Mouse (Mus musculus): ENCODE measurements around the gene Ggt6. TPM values are rescaled to one million over a fixed set of nuclear protein-coding genes. Genes with fewer than 3 reads are reported as not detected.

Gene Ggt6
- polyA plus RNA-seq, 1 experiment from 2014 or later: not detected

- peaks cover 49% of the 10 kb centered on the region for H3K4me1 ChIP-seq (replicated peaks)
- H3K9me3 ChIP-seq: no peaks in the 10 kb centered on the region
- ATAC-seq (ENCODE audit: low read depth): no peak
- peak overlapping the region; percentile 45; the same call in 1 of the 2 replicates for H3K9ac ChIP-seq
- no peak overlapping the region for H3K4me3 ChIP-seq
- WGBS: 47% methylated on average over 5 of the region's 5 CpGs
- H3K27ac ChIP-seq (replicated peaks): 0 out of 2 replicates have a peak overlapping the region, but pooled peaks have one; percentile 28
- H3K36me3 ChIP-seq: no peaks in the 10 kb centered on the region
- H3K27me3 ChIP-seq: peaks cover 23% of the 10 kb centered on the region; the same call in 1 of the 2 replicates
- no peak overlapping the region for H3K4me2 ChIP-seq
Observed at GRCm38 (mm10) chr11:72485157-72485556, 49.8 kb downstream of the Ggt6 start.

DNA sequence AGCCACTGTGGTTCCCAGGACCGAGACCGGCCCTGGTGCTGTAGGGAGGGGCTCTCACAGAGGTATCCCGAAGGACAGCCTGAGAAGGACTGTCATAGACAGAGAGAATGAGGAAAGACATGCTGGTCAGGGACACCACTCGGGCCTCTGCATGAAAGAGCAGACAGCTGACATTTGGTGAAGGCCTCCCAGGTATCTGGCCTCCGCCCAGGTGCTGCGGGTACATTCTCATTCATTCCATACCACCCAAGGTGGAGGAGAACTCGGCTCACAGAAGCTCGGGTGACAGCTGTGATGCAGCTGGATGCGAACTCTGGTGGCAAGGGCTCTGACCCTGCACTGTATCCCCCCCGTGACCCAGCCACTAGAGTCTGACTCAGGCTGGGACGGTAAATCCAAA is 50.6 kb downstream of the Ggt6 start:
- ATAC-seq (ENCODE audit: low read depth): no peak
- Histone ChIP-seq H3K36me3 (no peaks in the 10 kb centered on the region), H3K4me2 (no peak overlapping the region), H3K9ac (no peak overlapping the region), H3K4me3 (no peak overlapping the region), H3K9me3 (no peaks in the 10 kb centered on the region), H3K27ac (replicated peaks) (no peak overlapping the region), H3K4me1 (replicated peaks) (peaks cover 52% of the 10 kb centered on the region), H3K27me3 (peaks cover 23% of the 10 kb centered on the region; the same call in 1 of the 2 replicates)
- 74% methylated on average over 11 of the region's 11 CpGs for WGBS

DNA sequence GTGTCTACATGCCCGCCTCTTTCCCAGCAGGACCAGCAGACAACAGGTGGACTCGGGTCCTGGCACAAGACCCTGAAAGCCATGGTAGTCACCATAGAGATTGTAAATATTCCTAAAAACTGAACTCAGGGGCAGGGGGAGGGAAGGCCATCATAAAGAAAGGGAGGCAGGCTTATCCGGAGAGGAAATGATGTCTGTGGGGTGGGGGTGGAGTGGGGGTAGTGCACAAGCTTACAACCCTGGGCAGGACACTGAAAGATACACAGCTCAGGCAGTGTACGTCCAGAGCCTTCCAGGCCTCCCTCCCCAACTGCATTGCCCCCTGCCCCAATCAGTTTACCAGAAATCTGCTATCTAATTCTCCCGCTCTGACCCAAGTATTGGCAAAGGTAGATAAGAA is 51.8 kb downstream of the Ggt6 start:
- Histone ChIP-seq H3K4me2 (peak overlapping the region; percentile 70), H3K4me3 (peak overlapping the region; percentile 78), H3K4me1 (replicated peaks) (peaks cover 52% of the 10 kb centered on the region), H3K27ac (replicated peaks) (0 out of 2 replicates have a peak overlapping the region, but pooled peaks have one; percentile 93), H3K27me3 (peaks cover 23% of the 10 kb centered on the region; the same call in 1 of the 2 replicates), H3K9ac (peak overlapping the region; percentile 96), H3K36me3 (no peaks in the 10 kb centered on the region), H3K9me3 (no peaks in the 10 kb centered on the region)
- 61% methylated on average over 5 of the region's 5 CpGs for WGBS
- no peak for ATAC-seq (ENCODE audit: low read depth)

- Histone ChIP-seq H3K4me1 (replicated peaks) (peaks cover 52% of the 10 kb centered on the region), H3K27ac (replicated peaks) (peak overlapping the region; percentile 93; the same call in 1 of the 2 replicates), H3K36me3 (no peaks in the 10 kb centered on the region), H3K9me3 (no peaks in the 10 kb centered on the region), H3K4me2 (peak overlapping the region; percentile 70), H3K27me3 (peaks cover 23% of the 10 kb centered on the region; the same call in 1 of the 2 replicates), H3K9ac (peak overlapping the region; percentile 96), H3K4me3 (peak overlapping the region; percentile 78)
- no peak for ATAC-seq (ENCODE audit: low read depth)
- WGBS: 90% methylated on average over 2 of the region's 2 CpGs
Observed at GRCm38 (mm10) chr11:72487739-72488138, 52.4 kb downstream of the Ggt6 start.

Small RNAs within 50 kb of the gene (microRNA-seq; reads per million reads assigned to microRNA genes)
- not detected for gene Mir6338

Other genes starting within 250 kb of the Ggt6 start
- 0.75 and 0.79 TPM in 2 replicates for gene Gm43951, start 228.7 kb upstream of the Ggt6 start, polyA plus RNA-seq (2015; fragmentation: Nextera tagmentation; extraction: Ambion mirVana)
- 17.8 and 19.9 TPM in 2 replicates for gene 4933427D14Rik, start 228.1 kb upstream of the Ggt6 start, polyA plus RNA-seq (2015; fragmentation: Nextera tagmentation; extraction: Ambion mirVana)
- gene Txndc17, start 228.0 kb upstream of the Ggt6 start, polyA plus RNA-seq (2015; fragmentation: Nextera tagmentation; extraction: Ambion mirVana): 169 and 198 TPM in 2 replicates
- 66.5 and 66.9 TPM in 2 replicates for gene Med31, start 219.9 kb upstream of the Ggt6 start, polyA plus RNA-seq (2015; fragmentation: Nextera tagmentation; extraction: Ambion mirVana)
- 0.61 and 0.96 TPM in 2 replicates for gene Slc13a5, start 168.3 kb upstream of the Ggt6 start, polyA plus RNA-seq (2015; fragmentation: Nextera tagmentation; extraction: Ambion mirVana)
- gene Xaf1, start 133.9 kb upstream of the Ggt6 start, polyA plus RNA-seq (2015; fragmentation: Nextera tagmentation; extraction: Ambion mirVana): 2.3 and 2.4 TPM in 2 replicates
- gene Fbxo39, start 121.1 kb upstream of the Ggt6 start, polyA plus RNA-seq (2015; fragmentation: Nextera tagmentation; extraction: Ambion mirVana): not detected in 2 replicates
- gene Tekt1, start 73.1 kb upstream of the Ggt6 start, polyA plus RNA-seq (2015; fragmentation: Nextera tagmentation; extraction: Ambion mirVana): 7.0 and 7.3 TPM in 2 replicates
- 8.9 and 10.5 TPM in 2 replicates for gene Smtnl2, start 23.8 kb upstream of the Ggt6 start, polyA plus RNA-seq (2015; fragmentation: Nextera tagmentation; extraction: Ambion mirVana)
- 69.6 and 80.7 TPM in 2 replicates for gene Mybbp1a, start 5.8 kb downstream of the Ggt6 start, polyA plus RNA-seq (2015; fragmentation: Nextera tagmentation; extraction: Ambion mirVana)
- gene Spns2, start 54.4 kb downstream of the Ggt6 start, polyA plus RNA-seq (2015; fragmentation: Nextera tagmentation; extraction: Ambion mirVana): 9.1 and 10.8 TPM in 2 replicates
- 0.04 TPM in 1 of 2 replicates, not detected in the other for gene Spns3, start 115.0 kb downstream of the Ggt6 start, polyA plus RNA-seq (2015; fragmentation: Nextera tagmentation; extraction: Ambion mirVana)
- gene Ube2g1, start 171.8 kb downstream of the Ggt6 start, polyA plus RNA-seq (2015; fragmentation: Nextera tagmentation; extraction: Ambion mirVana): 108 and 121 TPM in 2 replicates